Mouse (Mus musculus) c-Kit-positive CD71-positive TER-119-negative erythroid progenitor cells, embryonic 14.5 days (primary cell): ENCODE results near the gene Aptx.

Experiments used
- DNase-seq: peaks from one replicate; pipeline ENCODE4 v3.0.0-alpha.2; 2013; ENCODE audit warnings: low read depth

The Aptx gene

DNA sequence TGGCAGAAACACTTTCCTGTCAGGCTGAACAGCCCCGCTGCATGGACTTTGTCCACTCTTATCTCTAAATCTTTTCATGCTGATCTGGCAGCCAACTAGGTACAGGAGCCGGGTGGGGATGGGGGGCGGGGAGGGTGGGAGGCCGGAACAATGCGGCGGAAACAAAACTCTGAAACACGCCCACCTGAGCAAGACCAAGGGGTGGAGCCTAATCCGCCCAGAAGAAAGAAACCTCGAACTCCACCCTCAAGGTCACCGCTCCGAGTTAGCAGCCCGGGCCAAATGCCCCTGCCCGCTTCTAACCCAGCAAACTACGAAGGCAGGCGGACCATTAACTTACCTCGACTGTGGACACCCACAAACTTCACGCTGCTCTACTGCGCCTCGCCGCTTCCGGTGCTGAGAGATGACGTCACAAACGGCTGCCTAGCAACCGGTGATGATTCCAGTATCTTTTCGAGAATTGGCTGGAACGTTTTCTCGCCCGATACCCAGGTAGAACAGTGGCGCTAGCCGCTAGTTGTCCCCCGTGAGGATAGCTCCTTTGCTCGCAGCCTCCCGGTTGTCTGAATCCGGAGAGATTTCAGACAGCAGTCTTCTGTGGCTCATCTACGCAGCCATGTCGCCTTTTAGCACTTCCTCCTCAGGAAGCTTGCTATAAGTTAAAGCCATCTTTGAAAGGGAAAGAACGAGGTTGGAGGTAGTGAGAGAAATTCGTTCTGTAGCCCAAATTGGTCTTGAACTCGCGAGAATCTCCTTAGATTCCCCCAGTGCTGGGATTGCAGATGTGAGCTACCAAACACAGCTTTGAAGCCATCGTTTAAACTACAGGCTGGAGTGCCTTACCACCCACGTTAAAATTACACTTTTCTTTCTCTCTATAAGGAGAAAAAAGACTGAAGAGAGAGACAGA is at the start of gene Aptx:
TSS of gene Aptx (minus strand) at position 398 of the 913 bp plus-strand sequence.
- DNase-seq = peak; percentile 93

DNA sequence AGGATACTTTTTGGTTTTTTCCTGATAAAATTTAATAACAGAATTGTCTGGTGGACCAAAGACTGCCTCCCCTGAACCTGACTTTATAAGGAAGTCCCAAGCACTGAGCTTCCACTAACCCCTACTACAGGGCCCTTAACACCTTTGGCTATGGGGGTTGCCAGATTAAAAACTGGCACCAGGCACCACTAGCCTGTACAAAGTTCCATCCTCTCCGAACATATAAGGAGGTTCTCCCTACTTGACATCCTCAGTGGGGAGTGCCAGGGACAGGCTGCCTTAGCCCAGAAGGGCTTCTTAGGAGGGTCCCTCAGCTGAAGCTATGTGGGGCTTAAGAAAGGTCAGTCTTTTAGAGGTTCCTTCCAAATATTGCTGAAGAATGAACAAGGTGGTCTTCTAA is 32.4 kb upstream of the Aptx start:
- no peak for DNase-seq

DNA sequence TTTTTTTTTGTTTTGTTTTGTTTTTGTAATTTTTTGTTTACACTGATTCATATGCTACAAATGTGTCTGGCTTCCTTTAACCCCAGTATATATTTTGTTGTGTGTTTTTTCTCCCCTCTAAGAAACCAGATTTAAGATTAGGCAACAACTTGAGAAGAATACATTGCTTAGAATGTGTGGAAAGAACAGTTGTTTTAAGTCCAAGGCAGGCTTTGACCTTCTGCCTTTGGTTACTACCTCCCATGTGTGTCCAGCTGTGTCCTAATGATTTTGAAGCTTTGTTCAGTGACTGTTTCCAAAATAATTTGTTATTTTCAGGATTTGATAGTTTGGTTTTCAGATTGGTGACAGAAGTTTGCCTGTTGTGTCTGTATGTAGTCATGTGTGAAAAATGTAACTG is 28.3 kb upstream of the Aptx start:
- DNase-seq = no peak

DNA sequence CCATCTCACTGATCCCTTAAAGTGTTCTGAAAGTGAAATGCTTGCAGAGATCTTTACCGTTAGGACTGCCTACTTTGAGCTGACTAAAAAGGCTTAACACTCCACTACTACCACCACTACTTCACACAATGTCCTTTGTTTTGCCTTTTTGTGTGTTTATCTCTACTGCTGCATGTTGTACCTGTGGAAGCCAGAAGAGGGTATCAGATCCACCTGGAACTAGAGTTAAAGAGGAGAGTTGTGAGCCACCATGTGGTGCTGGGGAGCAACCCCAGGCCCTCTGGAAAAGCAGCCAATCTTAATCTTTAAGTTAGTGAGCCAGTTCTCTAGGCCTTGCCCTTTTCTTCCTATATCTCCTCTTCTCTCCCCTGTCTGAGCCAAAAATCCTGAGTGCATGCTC is 24.3 kb upstream of the Aptx start:
- DNase-seq = no peak

DNA sequence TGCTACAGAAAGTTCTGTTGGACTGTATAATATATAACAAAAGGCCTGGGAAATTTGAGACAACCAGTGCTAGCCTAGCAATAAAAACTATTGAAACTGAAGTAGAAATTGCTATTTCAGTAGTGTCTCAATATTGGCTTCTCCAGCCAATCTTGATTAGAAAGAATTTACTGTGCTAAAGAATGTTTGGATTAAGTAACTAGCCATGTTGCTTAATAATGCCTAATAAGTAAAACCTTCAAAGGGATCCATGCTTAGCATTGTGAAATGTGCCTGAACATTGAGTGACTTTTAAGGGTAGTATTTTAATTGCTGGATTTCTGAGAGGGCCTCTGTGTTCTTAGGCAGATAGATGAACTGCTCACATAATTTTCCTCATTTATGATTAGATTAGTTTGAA is 22.6 kb upstream of the Aptx start:
- DNase-seq = no peak

DNA sequence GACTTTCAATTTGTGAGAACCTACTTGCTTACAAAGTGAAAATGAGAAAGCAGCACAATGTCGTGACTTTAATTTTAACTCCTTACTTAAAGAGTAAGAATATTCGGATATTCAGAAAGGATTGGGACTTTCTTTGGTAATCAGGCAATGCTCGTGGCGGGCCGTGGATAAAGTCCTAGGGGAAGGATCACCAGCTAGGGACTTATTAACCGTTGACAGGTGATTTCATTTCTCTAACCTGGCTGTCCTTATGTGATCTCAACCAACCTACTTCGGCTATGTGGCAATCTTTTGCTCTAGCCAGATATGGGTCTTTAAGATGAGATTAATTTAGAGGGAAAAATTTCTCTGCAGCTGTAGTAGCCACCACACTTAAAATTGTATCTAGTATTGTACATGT is 22.1 kb upstream of the Aptx start:
- DNase-seq = no peak

DNA sequence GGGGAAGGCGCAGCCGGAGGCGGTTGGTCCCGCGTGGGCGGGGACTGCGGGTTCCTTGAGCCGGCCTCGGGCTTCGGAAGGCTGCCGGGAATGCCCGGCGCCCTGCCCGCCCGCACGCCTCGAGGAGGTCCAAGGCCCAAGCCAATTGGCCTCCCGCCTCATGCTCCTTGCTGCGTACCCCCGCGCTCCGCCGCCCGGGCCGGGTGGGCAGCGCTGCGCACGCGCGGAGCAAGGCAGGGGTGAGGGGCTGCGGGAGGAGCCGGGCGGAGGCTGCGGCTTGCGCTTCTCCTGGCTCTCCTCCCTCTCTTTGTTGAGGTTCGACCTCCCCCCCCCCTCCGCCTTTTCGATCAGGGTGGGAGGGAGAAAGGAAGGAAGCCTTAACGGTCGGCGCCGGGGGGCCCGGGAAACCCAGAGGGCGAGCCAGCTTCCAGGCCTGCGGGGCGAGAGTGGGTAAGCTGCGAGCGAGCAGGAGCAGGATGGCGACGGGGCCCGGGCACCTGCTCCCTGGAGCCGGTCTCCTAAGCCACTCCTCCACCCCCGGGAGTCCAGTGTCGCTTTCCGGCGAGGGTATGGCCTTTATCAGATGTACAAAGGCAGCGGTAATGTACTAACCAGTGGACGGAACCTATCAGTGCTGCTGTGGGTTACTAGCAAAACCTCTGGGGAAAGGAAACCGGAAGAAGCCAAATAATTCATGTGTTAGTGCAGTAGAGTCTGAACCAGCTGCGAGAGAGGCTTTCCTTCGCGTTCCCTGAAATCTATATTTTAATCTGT is 19.9 kb upstream of the Aptx start:
- peak; percentile 63 for DNase-seq

DNA sequence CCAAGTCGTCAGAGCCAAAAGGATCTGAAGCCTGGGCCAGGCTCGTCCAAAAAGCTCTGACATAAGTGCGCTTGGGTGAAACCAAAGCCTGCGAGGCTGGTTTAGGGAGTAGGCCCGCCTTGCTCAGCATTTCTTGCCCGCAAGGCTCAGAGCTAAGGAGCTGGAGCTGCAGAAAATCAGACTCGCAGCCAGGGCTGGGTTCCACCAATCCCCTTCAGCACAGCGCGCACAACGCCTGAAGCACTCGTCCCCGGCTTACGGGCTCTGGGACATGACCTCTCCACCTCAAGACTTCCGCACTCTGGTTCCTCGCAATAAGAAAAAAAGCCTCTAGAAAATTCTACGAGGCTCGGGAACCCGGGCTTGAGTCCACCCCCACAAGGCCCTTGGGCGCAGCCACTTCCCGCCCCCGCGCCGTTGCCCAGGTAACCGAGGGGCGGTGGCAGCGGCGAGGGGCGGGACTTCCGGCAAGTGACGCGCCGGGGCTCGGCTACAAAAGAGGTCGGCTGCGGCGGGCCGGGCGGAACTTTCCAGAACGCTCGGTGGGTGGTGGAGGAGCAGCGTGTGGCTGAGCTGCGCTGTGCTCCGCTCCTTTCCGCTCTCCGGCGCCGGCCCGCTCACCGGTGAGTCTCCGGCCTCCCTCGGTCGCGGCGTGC is 19.1 kb upstream of the Aptx start, which contains the start of gene Dnaja1:
TSS of gene Dnaja1 (plus strand) at position 140 of the 656 bp plus-strand sequence.
- DNase-seq = peak; percentile 89

DNA sequence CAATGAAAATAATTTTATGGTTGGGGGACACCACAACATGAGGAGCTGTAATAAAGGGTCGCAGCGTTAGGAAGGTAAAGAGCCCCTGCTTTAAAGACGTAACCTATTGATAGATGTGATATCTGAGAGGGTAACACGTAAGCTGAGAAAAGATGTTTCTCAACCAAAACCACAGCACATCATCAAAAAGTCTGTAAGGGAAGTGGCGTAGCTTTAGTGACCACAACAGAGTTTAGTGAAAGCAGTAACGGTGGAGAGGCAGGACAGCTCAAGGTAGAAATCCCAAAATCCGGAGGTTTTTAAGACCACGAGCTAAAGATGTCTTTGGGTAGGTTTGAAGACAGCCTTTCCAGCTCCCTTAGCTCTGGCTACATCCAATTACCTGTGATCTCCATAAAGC is 17.9 kb upstream of the Aptx start:
- no peak for DNase-seq

DNA sequence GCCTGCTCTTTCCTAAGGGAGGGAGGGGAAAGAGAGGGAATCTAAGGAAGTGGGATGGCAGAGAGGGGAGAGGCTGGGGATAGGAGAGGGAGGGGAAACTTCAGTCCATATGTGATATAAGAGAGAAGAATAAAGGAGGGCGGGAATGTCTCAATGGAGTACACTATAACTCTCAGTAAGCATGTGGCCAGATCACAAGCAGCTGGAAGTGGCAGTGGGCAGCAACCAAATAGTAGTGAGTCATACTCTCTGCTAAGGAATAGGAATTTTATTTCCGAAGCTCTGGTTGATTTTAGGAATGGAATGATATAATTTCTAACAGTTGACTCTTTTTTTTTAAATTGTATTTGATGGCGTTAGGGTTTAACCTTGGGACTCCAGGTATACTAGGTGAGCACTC is 14.1 kb upstream of the Aptx start:
- no peak for DNase-seq

DNA sequence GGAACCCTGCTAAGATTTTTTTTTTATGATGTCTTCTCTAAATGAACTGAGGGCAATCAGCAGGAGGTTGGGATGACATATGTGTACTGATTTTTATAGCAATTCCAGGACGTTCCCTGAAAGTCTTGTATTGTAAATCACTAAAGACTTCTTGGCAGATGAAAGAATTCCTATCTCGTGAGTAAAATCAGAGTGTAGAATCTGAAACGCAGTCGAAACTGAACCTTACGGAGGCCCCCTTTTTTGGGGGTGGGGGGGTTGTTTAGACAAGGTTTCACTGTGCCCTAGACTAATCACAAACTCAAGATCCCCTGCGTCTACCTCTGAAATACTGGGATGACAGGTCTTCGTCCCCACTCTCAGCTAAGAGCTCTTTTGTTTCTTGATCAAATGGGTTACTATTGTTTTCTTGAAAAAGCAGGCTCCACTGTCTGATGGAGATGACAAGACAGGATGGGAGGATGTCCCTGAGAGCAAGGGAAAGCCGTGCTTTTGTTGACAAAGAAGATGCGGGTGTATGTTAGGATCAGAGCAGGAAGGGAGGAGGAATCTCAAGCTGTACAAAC is 799 bp upstream of the Aptx start:
- DNase-seq = no peak

DNA sequence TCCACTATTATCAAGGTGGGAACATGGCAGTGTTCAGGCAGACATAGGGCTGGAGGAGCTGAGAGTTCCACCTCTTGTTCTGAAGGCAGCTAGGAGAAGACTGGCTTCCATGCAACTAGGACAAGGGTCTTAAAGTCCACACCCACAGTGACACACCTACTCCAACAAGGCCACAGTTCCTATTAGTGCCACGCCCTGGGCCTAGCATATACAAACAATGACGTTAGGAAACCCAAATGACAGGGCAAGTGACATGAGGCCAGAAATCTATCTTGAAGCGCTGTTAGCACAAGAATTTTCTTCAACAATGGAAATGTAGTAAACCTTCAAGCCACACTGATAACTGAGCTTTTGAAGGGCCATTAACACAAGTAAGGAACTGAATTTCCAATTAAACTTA is 1.2 kb downstream of the Aptx start:
- no peak for DNase-seq

DNA sequence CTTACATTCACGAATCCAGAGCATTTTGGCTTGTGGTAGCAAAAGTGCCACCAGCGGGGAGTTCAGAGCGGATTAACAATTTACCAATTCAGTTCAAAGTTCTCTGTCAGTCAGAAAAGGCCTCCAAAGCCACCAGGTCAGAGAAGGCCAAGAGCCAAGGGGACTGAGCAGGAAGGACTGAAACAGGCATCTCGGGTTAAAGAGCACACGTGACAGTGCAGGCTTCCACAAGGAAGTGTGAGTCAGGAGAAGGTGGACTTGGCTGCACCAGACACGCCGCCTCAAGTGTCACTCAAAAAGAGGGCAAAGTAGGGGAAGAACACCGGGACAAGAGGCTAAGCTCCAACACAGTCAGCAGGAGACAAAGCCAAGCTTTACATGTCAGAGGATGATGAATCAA is 2.8 kb downstream of the Aptx start:
- DNase-seq = no peak

DNA sequence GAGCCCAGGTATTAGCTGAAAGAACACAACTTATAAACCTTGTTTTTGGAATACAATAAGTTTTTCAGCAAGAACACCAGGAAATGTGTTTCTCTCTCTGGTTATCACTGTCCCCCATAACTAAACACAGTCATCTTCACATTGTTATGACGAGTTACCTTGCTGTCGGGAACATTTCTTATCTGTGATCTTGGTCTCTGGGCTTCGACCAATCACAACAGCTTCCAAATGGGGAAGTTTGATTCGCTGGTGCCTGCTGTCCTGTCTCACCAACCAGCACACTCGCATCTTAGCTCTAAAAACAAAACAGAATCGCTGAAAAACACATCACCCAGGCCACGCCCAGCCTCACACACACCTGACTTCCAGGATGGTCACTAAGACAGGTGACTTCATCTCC is 5.9 kb downstream of the Aptx start:
- DNase-seq = no peak

DNA sequence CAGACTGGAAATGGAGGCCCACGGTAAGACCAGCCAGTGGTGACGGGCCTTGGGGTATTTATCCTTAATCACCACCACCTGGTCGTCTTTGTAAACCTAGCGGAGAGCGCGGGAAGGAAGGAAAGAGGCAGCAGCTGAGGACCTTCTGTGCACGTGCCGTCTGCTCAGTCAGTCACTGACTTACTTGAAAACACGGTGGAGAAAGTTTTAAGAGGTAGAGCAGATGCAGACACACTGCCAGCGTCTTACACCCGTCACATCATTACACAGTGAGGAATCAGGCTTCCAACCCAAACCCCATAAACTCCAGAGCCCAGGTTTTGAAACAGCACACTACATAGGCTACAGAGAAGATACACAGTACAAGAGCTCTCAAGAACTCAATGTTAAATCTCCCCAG is 11.9 kb downstream of the Aptx start:
- DNase-seq = no peak

DNA sequence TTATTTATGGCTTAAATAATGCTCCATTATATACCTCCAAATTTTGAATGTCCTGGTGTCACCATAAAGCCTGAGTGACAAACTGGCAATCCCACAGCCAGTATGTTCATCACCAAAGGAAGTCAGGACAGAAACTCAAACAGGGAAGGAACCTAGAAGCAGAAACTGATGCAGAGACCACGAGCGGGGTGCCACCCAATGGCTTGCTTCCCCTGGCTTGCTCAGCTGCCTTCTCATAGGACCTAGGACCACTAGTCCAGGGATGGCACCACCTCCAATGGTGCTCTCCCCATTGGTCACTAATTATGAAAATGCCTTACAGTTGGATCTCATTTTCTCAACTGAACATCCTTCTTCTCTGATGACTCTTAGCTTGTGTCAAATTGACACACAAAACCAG is 19.7 kb downstream of the Aptx start:
- no peak for DNase-seq

DNA sequence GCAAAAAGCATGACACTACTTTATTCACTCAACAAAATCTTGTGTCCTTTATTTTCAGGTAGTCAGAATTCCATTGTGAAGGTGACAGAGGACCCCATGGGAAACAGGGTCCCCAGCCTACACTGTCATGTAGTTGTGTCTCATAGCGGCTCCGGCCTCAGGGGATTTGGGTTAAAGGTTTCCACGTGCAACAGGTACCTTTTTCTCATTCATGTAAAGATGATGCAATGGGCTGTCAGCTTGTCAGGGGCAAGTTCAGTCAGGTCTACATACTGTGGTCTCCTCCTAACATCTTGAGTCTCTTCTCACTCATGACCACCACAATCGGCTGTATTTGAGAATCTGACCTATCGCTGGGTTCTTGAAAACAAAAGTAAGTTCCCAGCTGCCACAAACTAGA is 20.6 kb downstream of the Aptx start:
- DNase-seq = no peak

DNA sequence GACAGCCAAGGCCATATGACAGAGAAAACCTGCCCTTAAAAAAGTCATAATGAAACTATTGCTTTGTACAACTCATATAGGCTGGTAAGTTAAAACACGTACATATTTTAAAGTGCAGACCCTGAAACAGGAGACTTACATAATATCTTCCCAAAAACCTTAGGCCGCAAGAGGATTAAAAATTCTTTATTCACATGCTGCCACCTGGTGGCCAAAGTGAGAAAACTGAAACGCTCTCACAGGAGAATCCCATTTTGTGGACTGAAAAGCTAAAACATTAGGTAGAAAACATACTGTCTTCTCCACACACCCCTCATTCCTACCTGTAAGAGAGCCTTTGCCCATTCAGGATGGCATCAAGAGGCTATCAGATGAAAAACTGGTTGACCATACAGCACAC is 21.1 kb downstream of the Aptx start:
- DNase-seq = peak; percentile 49

DNA sequence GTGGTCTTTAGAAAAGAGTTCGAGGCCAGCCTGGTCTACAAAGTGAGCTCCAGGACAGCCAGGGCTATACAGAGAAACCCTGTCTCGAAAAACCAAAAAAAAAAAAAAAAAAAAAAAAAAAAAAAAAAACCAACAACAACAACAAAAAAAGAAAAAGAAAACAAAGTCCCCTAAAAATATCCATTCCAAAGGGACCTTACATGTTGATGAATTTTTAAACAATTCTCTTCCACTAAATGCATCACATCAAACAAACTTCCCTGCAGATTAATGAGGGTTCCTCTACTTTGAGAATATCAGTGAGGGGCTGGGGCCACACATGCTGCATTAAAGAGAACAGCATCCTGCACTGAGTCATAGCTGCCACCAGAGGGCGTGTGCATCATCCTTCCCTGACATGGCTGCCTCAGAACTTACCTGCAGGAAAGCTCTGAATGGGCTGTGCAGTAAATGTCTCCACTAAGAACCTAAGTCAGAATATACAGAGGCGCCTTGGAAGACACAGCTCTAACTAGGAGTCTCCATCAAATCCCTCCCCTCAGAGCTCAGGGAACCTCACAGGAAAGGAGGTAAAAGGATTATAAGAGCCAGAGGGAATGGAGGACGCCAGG is 22.6 kb downstream of the Aptx start:
- peak; percentile 51 for DNase-seq

DNA sequence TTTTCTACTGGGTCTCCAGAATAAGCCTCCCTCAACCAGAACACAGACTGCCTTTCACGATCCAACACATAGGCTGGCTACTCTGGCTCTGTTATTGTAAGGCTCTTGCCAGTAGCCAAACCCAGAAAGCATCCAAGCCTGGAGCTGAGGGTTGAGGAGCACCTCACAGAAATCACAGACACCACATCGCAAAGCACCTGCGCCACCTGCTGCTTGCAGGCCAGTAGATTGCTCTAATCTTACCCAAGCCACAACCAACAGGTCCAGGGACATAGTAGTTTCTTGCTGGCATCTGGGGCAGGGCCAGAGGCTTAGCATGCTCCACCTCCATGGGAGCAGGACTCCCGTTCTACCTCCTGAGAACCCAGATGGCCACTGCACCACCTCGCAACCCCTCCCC is 25.9 kb downstream of the Aptx start:
- DNase-seq = no peak

DNA sequence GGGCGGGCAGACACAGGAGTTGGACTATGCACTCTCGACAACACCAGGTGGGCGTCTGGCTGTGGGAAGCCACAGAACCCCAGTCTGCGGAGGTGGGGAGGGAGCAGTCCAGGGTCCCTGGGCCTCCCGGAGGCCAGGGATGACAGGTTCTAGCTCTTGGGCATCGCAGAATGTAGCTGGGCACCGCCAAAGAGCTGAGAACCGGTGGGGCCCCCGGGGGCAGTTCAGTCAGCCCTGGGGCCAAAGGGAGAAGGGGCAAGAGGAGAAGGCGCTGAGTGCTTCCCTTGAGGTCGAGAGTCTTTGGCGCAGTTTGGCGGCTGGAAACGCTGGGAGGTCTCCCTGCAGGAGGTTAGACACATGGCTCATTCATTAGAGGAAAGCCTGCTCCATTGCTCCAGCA is 26.7 kb downstream of the Aptx start:
- DNase-seq = no peak

DNA sequence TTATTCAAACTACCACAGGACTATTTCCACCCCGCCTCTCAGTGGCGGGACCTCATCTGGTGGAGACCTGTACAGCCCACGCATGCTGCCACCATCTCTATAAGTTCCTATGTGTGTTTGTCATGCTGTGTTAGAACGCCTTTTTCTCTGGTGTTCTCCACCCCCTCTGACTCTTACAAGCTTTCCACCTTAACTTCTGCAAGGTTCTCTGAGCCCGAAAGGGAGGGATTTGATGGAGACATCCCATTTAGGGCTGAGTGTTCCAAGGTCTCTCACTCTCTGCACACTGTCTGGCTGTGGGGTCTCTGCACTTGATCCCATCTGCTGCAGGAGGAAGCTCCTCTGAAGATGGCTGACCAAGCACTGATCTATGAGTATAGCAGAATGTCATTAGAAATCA is 29.5 kb downstream of the Aptx start:
- no peak for DNase-seq
